10 mouse cellular contexts compared by ENCODE assay signal in genomic region chr5:120322031-120322731, GRCm38 (mm10).
DNase-seq lines count a peak whose midpoint lies in the region; ATAC-seq lines count a peak whose summit lies in the region.
"Had no signal": no experiment of that assay in that cellular context is flagged by ENCODE, and none has a peak within 500 bp of the region (broad histone marks: within the 10 kb centered on the region; RNA-seq: fewer than 3 reads in every experiment).

No protein-coding gene starts in this region.

- no peak for ATAC-seq in heart, embryonic 11.5 days (replicated peaks; ENCODE audit: insufficient number of reproducible peaks, low FRiP score, low TSS enrichment)
- no peak for ATAC-seq in hindbrain, embryonic 13.5 days (ENCODE audit: low FRiP score)
- peak; percentile 50 for ATAC-seq in midbrain, embryonic 16.5 days

- H3K27me3 ChIP-seq in heart, embryonic 11.5 days (ENCODE audit: control insufficient read depth, insufficient read depth, low read length), result peaks cover 47% of the 10 kb centered on the region
- H3K27me3 ChIP-seq in hindbrain, embryonic 13.5 days, result peaks cover 31% of the 10 kb centered on the region
- H3K27me3 ChIP-seq in midbrain, embryonic 16.5 days (ENCODE audit: control insufficient read depth, insufficient read depth, low read depth, low read length), result no peaks in the 10 kb centered on the region; the same call in 1 of the 2 replicates

- peak overlapping the region; percentile 14; the same call in 1 of the 2 replicates for H3K4me3 ChIP-seq in heart, embryonic 11.5 days (ENCODE audit: low read depth, low read length)
- H3K4me3 ChIP-seq in hindbrain, embryonic 13.5 days, result peak overlapping the region; percentile 20
- peak overlapping the region; percentile 22 for H3K4me3 ChIP-seq in midbrain, embryonic 16.5 days (ENCODE audit: low read depth, low read length)

- 2% methylated on average over 30 of the region's 30 CpGs for WGBS in heart, embryonic 11.5 days (ENCODE audit: insufficient replicate concordance)
- WGBS in hindbrain, embryonic 13.5 days, result 1% methylated on average over 30 of the region's 30 CpGs
- 2% methylated on average over 26 of the region's 30 CpGs for WGBS in midbrain, embryonic 16.5 days

- peak overlapping the region; percentile 52 for H3K4me2 ChIP-seq in heart, embryonic 11.5 days
- H3K4me2 ChIP-seq in hindbrain, embryonic 13.5 days, result peak overlapping the region; percentile 47
- peak overlapping the region; percentile 58 for H3K4me2 ChIP-seq in midbrain, embryonic 16.5 days (ENCODE audit: low read length)

- peak overlapping the region; percentile 6; the same call in 1 of the 2 replicates for H3K9ac ChIP-seq in heart, embryonic 11.5 days (ENCODE audit: low read depth, low read length)
- H3K9ac ChIP-seq in hindbrain, embryonic 13.5 days, result peak overlapping the region; percentile 70
- H3K9ac ChIP-seq in midbrain, embryonic 16.5 days (ENCODE audit: low read depth, low read length), result peak overlapping the region; percentile 56

- H3K9me3 ChIP-seq in heart, embryonic 11.5 days (replicated peaks; ENCODE audit: control insufficient read depth, low read length), result no peaks in the 10 kb centered on the region
- H3K9me3 ChIP-seq in hindbrain, embryonic 13.5 days, result no peaks in the 10 kb centered on the region
- H3K9me3 ChIP-seq in midbrain, embryonic 16.5 days (replicated peaks; ENCODE audit: control insufficient read depth, low read length, poor library complexity, severe bottlenecking), result no peaks in the 10 kb centered on the region

- no peaks in the 10 kb centered on the region for H3K36me3 ChIP-seq in heart, embryonic 11.5 days (ENCODE audit: control insufficient read depth, insufficient read depth, low read length)
- H3K36me3 ChIP-seq in hindbrain, embryonic 13.5 days, result no peaks in the 10 kb centered on the region
- H3K36me3 ChIP-seq in midbrain, embryonic 16.5 days (ENCODE audit: control insufficient read depth, insufficient read depth, low read length), result no peaks in the 10 kb centered on the region

- no peaks in the 10 kb centered on the region; the same call in 1 of the 2 replicates for H3K4me1 ChIP-seq in heart, embryonic 11.5 days (ENCODE audit: control insufficient read depth, insufficient read depth, low read length)
- peaks cover 20% of the 10 kb centered on the region for H3K4me1 ChIP-seq in hindbrain, embryonic 13.5 days (replicated peaks)
- H3K4me1 ChIP-seq in midbrain, embryonic 16.5 days (ENCODE audit: control insufficient read depth, insufficient read depth, low read length), result peaks cover 12% of the 10 kb centered on the region

- no peak for DNase-seq in heart, adult 9 months (ENCODE audit: low spot score in 2 of 2)
- peak; percentile 64 for DNase-seq in embryo, embryonic 10 days (ENCODE audit: low spot score)
- no peak for DNase-seq in cerebellum, adult 8-10 months
- no peak for DNase-seq in thymus, postnatal 36 days
- DNase-seq in B cell, adult 2 months, result no peak
- DNase-seq: right cerebral cortex, postnatal 4 days had no signal

- H3K27ac ChIP-seq in heart, embryonic 11.5 days (ENCODE audit: low read depth, low read length), result no peak overlapping the region
- H3K27ac ChIP-seq in hindbrain, embryonic 13.5 days, result peak overlapping the region; percentile 40; the same call in 1 of the 2 replicates
- peak overlapping the region; percentile 53 for H3K27ac ChIP-seq in midbrain, embryonic 16.5 days (ENCODE audit: low read length)
- H3K27ac ChIP-seq: macrophage had no signal

Comparison
In these comparisons a context has a peak if more than half of its experiments do, and no peak if none do; other contexts are left out.
1. H3K9ac ChIP-seq: peak in every context shown above with its lines; median percentile 70 in hindbrain, embryonic 13.5 days; 56 in midbrain, embryonic 16.5 days; 6 in heart, embryonic 11.5 days.